In the genomic region with DNA sequence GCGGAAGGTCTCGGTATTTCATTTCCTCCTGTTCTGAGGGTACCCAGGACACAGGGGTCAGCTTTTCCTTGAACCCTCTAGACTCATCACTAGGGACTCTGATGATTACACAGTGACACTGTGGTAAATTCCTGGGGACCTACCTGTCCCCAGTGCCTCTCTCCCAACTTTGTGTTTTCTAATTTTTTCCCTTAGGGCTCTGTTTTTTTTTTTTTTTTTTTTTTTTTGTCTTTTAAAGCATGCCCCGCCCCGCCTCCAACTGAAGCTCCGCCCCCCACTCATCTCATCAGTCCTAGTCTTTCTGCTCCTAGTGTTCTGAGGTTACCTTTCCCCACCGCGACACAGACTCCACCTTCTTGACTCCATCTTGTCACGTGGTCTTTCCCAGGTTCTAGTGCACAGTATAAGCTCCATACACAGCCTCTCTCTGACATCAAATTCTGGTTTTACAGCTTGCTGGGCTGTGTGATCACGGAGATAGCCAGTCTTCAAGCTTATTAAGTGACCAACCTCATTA, we compare ENCODE assay signal across 22 mouse cellular contexts.
DNase-seq lines count a peak whose midpoint lies in the region; ATAC-seq and TF ChIP-seq lines count a peak whose summit lies in the region.
"Had no signal": no experiment of that assay in that cellular context is flagged by ENCODE, and none has a peak within 500 bp of the region (broad histone marks: within the 10 kb centered on the region; RNA-seq: fewer than 3 reads in every experiment).

No protein-coding gene starts in this region.

- DNase-seq in forebrain, embryonic 11.5 days (ENCODE audit: low spot score), result no peak
- no peak for DNase-seq in forebrain, embryonic 10.5 days (ENCODE audit: extremely low spot score, low spot score)
- DNase-seq in CH12.LX (ENCODE audit: extremely low read depth), result no peak
- DNase-seq in ES-E14 (ENCODE audit: low read depth, low spot score), result peak; percentile 29
- DNase-seq in ZHBTc4 (ENCODE audit: low read depth, low spot score), result peak; percentile 64
- no peak for DNase-seq in cerebellum, adult 9-11 months
- no peak for DNase-seq in right cerebral cortex, postnatal 4 days
- DNase-seq: adrenal gland, adult 8-10 months; adrenal gland, postnatal 14 days; adrenal gland, postnatal 36 days; B cell, adult 2 months; cerebellum, adult 11-12 months; cerebellum, adult 2 months; cerebellum, adult 9-10 months; cerebellum, postnatal 14 days; cerebellum, postnatal 36 days had no signal

- TF ChIP-seq RAD21 in CH12.LX (IDR thresholded peaks at IDR 0.05; ENCODE audit: low read depth, low read length), result no peak

- no peaks in the 10 kb centered on the region for H3K79me2 ChIP-seq in CH12.LX (replicated peaks; ENCODE audit: control insufficient read depth, extremely low read depth, insufficient read depth, poor library complexity, severe bottlenecking)

- H3K4me3 ChIP-seq in forebrain, embryonic 11.5 days (ENCODE audit: low read depth, low read length), result no peak overlapping the region
- H3K4me3 ChIP-seq in forebrain, embryonic 10.5 days, result no peak overlapping the region
- no peak overlapping the region for H3K4me3 ChIP-seq in CH12.LX (replicated peaks in 1 of 3; ENCODE audit: low read depth in 2 of 3, low read length in 2 of 3, poor library complexity in 1 of 3)
- H3K4me3 ChIP-seq in ES-E14 (ENCODE audit: insufficient read depth in 1 of 2, low read depth in 1 of 2, low read length in 2 of 2, poor library complexity in 1 of 2, severe bottlenecking in 1 of 2), result no peak overlapping the region
- H3K4me3 ChIP-seq: embryonic facial prominence, embryonic 10.5 days; embryonic facial prominence, embryonic 12.5 days; forebrain, embryonic 13.5 days; forebrain, embryonic 15.5 days had no signal

- H3K4me2 ChIP-seq in forebrain, embryonic 11.5 days (ENCODE audit: low read depth, low read length, severe bottlenecking), result no peak overlapping the region
- H3K4me2 ChIP-seq in CH12.LX (ENCODE audit: insufficient read depth, low read depth, poor library complexity, severe bottlenecking), result no peak overlapping the region
- H3K4me2 ChIP-seq: forebrain, embryonic 13.5 days had no signal

- TF ChIP-seq CTCF in CH12.LX (conservative IDR thresholded peaks at IDR 0.05 in 1 of 2, IDR thresholded peaks at IDR 0.05 in 1 of 2; ENCODE audit: low read depth in 2 of 2, low read length in 2 of 2), result no peak

- TF ChIP-seq POLR2A in CH12.LX (IDR thresholded peaks at IDR 0.05; ENCODE audit: low read depth, low read length), result no peak

- H3K4me1 ChIP-seq in forebrain, embryonic 11.5 days (replicated peaks; ENCODE audit: control insufficient read depth, insufficient read depth, low read length), result no peaks in the 10 kb centered on the region
- H3K4me1 ChIP-seq in forebrain, embryonic 10.5 days, result peaks cover 13% of the 10 kb centered on the region
- peaks cover 3 to 11% of the 10 kb centered on the region in 2 experiments; a peak in 3 of 4 replicates for H3K4me1 ChIP-seq in CH12.LX (ENCODE audit: control insufficient read depth in 1 of 2, insufficient read depth in 2 of 2)
- no peaks in the 10 kb centered on the region for H3K4me1 ChIP-seq in ES-E14 (ENCODE audit: control insufficient read depth in 2 of 2, insufficient read depth in 2 of 2, low read length in 2 of 2, poor library complexity in 1 of 2)

- in situ Hi-C loops in CH12.LX (cut with MboI; ENCODE audit: low pct_ligation_motif_present, low pct_unique_long_range_greater_than_20kb, low sequenced_read_pairs) (no loop called here), ES-E14 (cut with MboI; ENCODE audit: low sequenced_read_pairs in 2 of 2, unreplicated experiment in 2 of 2) (no loop called here)

- H3K9me3 ChIP-seq in forebrain, embryonic 11.5 days (ENCODE audit: control insufficient read depth, low read length), result no peaks in the 10 kb centered on the region
- H3K9me3 ChIP-seq in forebrain, embryonic 10.5 days, result no peaks in the 10 kb centered on the region
- H3K9me3 ChIP-seq in CH12.LX (replicated peaks; ENCODE audit: low read length) (peaks cover 2% of the 10 kb centered on the region), ES-E14 (ENCODE audit: control insufficient read depth, insufficient read depth, low read depth, low read length) (no peaks in the 10 kb centered on the region)
- H3K9me3 ChIP-seq: embryonic facial prominence, embryonic 10.5 days; embryonic facial prominence, embryonic 12.5 days; forebrain, embryonic 13.5 days; forebrain, embryonic 15.5 days had no signal

- 82% methylated on average over 9 of the region's 9 CpGs for WGBS in forebrain, embryonic 11.5 days
- 82% methylated on average over 9 of the region's 9 CpGs for WGBS in forebrain, embryonic 10.5 days

- TF ChIP-seq EP300 in CH12.LX (IDR thresholded peaks at IDR 0.05; ENCODE audit: low read length), result no peak

- H3K27me3 ChIP-seq in forebrain, embryonic 11.5 days (ENCODE audit: control insufficient read depth, insufficient read depth, low read length), result no peaks in the 10 kb centered on the region
- no peaks in the 10 kb centered on the region for H3K27me3 ChIP-seq in forebrain, embryonic 10.5 days (ENCODE audit: poor library complexity, severe bottlenecking)
- H3K27me3 ChIP-seq in CH12.LX (replicated peaks), result no peaks in the 10 kb centered on the region
- H3K27me3 ChIP-seq: embryonic facial prominence, embryonic 12.5 days; forebrain, embryonic 13.5 days; forebrain, embryonic 15.5 days had no signal

- 0 out of 2 replicates have a peak, but pooled peaks have one; percentile 46 for ATAC-seq in forebrain, embryonic 11.5 days (replicated peaks; ENCODE audit: low FRiP score)
- ATAC-seq: CD4-positive, CD25-positive, alpha-beta regulatory T cell, adult 4 months; forebrain, embryonic 13.5 days; forebrain, postnatal 0 days had no signal

- no peak overlapping the region for H3K27ac ChIP-seq in forebrain, embryonic 11.5 days (ENCODE audit: low read depth, low read length)
- H3K27ac ChIP-seq in forebrain, embryonic 10.5 days, result no peak overlapping the region
- H3K27ac ChIP-seq in CH12.LX (ENCODE audit: insufficient read depth, low read depth) (no peak overlapping the region), ES-E14 (ENCODE audit: insufficient read depth, low read depth, low read length, poor library complexity, severe bottlenecking) (no peak overlapping the region)
- H3K27ac ChIP-seq: embryonic facial prominence, embryonic 10.5 days had no signal

- dilution Hi-C loops in CH12.LX (cut with MboI; ENCODE audit: extremely low pct_ligation_motif_present, extremely low pct_unique_long_range_greater_than_20kb, low sequenced_read_pairs), result no loop called here

- no peak overlapping the region for H3K9ac ChIP-seq in forebrain, embryonic 11.5 days (ENCODE audit: low read length)
- H3K9ac ChIP-seq in CH12.LX (ENCODE audit: insufficient read depth, low read depth) (no peak overlapping the region), ES-E14 (ENCODE audit: insufficient read depth, low read depth, low read length, poor library complexity, severe bottlenecking) (no peak overlapping the region)
- H3K9ac ChIP-seq: embryonic facial prominence, embryonic 12.5 days; forebrain, embryonic 13.5 days; forebrain, embryonic 15.5 days had no signal

- no peaks in the 10 kb centered on the region for H3K36me3 ChIP-seq in forebrain, embryonic 11.5 days (ENCODE audit: control insufficient read depth, insufficient read depth, low read length)
- H3K36me3 ChIP-seq in forebrain, embryonic 10.5 days (replicated peaks), result no peaks in the 10 kb centered on the region
- H3K36me3 ChIP-seq in CH12.LX (replicated peaks in 1 of 2; ENCODE audit: control insufficient read depth in 1 of 2, insufficient read depth in 1 of 2, low read length in 1 of 2) (no peaks in the 10 kb centered on the region), ES-E14 (ENCODE audit: control insufficient read depth, insufficient read depth, low read length, poor library complexity, severe bottlenecking) (no peaks in the 10 kb centered on the region)
- H3K36me3 ChIP-seq: embryonic facial prominence, embryonic 10.5 days; embryonic facial prominence, embryonic 12.5 days; forebrain, embryonic 15.5 days had no signal

TF ChIP-seq in CH12.LX, 34 proteins besides CTCF, POLR2A, EP300 and RAD21:
- TF ChIP-seq UBTF (IDR thresholded peaks at IDR 0.05; ENCODE audit: low read depth, low read length) (no peak), CHD1 (IDR thresholded peaks at IDR 0.05; ENCODE audit: low read depth, low read length) (no peak), MAZ (IDR thresholded peaks at IDR 0.05; ENCODE audit: low read depth, low read length) (no peak), ZNF384 (IDR thresholded peaks at IDR 0.05; ENCODE audit: low read depth, low read length) (peak; percentile 60), RCOR1 (conservative IDR thresholded peaks at IDR 0.05; ENCODE audit: low read depth, low read length) (no peak)

TF ChIP-seq in ES-E14, 5 proteins besides CTCF, POLR2A, EP300 and RAD21:
- TF ChIP-seq ZC3H11A (IDR thresholded peaks at IDR 0.05; ENCODE audit: borderline replicate concordance, low read depth, low read length) (no peak), ZNF384 (IDR thresholded peaks at IDR 0.05; ENCODE audit: low read depth, low read length) (peak; percentile 85)

Comparison
In these comparisons a context has a peak if more than half of its experiments do, and no peak if none do; other contexts are left out.
1. DNase-seq: peak in ES-E14 (single experiment) and ZHBTc4 (single experiment); none in forebrain, embryonic 11.5 days (single experiment), forebrain, embryonic 10.5 days (single experiment), CH12.LX (single experiment), cerebellum, adult 9-11 months (single experiment) and right cerebral cortex, postnatal 4 days (single experiment).